Mouse (Mus musculus) hindbrain, embryonic 15.5 days (tissue): ENCODE results near the gene Slc9a3r1. TPM values are rescaled to one million over a fixed set of nuclear protein-coding genes. Genes with fewer than 3 reads are reported as not detected.
A peak's percentile ranks its signal among the peaks of the same experiment; 100 is the strongest.

Experiments used
- ATAC-seq: fragments of 200-750 bp; cut with Nextera tagmentation; 2 replicates; pipeline ENCODE4 v1.8.0; 2017; ENCODE audit warnings: low read depth, moderate number of reproducible peaks, moderate TSS enrichment; ENCODE audit not compliant: low FRiP score
- H3K27ac ChIP-seq: fragments of 300-500 bp; sonication (generic); replicated peaks from 2 replicates; pipeline ENCODE4 v1.5.1; 2015; ENCODE audit warnings: mild to moderate bottlenecking, inconsistent platforms
- H3K27me3 ChIP-seq: fragments of 300-500 bp; sonication (generic); 2 replicates; pipeline ENCODE4 v1.6.1; 2015; ENCODE audit warnings: control low read depth, inconsistent platforms
- H3K36me3 ChIP-seq: fragments of 300-500 bp; sonication (generic); 2 replicates; pipeline ENCODE4 v1.6.1; 2015; ENCODE audit warnings: control low read depth, inconsistent platforms
- H3K4me1 ChIP-seq: fragments of 300-500 bp; sonication (generic); replicated peaks from 2 replicates; pipeline ENCODE4 v1.6.1; 2015; ENCODE audit warnings: control low read depth, inconsistent platforms
- H3K4me2 ChIP-seq: fragments of 300-500 bp; sonication (generic); 2 replicates; pipeline ENCODE4 v1.6.1; 2015; ENCODE audit warnings: moderate library complexity, mild to moderate bottlenecking, inconsistent platforms
- H3K4me3 ChIP-seq: fragments of 300-500 bp; sonication (generic); 2 replicates; pipeline ENCODE4 v1.5.1; 2015; ENCODE audit warnings: mild to moderate bottlenecking, inconsistent platforms
- H3K9ac ChIP-seq: fragments of 300-500 bp; sonication (generic); 2 replicates; pipeline ENCODE4 v1.6.1; 2015; ENCODE audit warnings: inconsistent platforms
- H3K9me3 ChIP-seq: fragments of 300-500 bp; sonication (generic); 2 replicates; pipeline ENCODE4 v1.6.1; 2016; ENCODE audit warnings: control low read depth, inconsistent platforms
- WGBS: fragments of 180-500 bp; shearing (Covaris S2); methylation state at CpG from one replicate; pipeline ENCODE4 v1.1.7; 2015; 5-methylcytosine and 5-hydroxymethylcytosine counted together
- polyA plus RNA-seq: library from polyadenylated mRNA; unstranded; fragments of >200 nt; fragmentation: Nextera tagmentation; extraction: Ambion mirVana; gene quantifications from 2 replicates; pipeline ENCODE4 v1.2.1, GENCODE M21; 2015

Gene Slc9a3r1
- polyA plus RNA-seq, 1 experiment from 2014 or later: 70.2 TPM

GRCm38 (mm10) chr11:115164976-115165374 is 1.8 kb downstream of the Slc9a3r1 start:
- 1% methylated on average over 9 of the region's 9 CpGs for WGBS
- peak overlapping the region; percentile 54 for H3K4me2 ChIP-seq
- H3K27ac ChIP-seq: peak overlapping the region; percentile 40; the same call in 1 of the 2 replicates
- H3K4me1 ChIP-seq: peaks cover 28% of the 10 kb centered on the region
- peak overlapping the region; percentile 49; the same call in 1 of the 2 replicates for H3K9ac ChIP-seq
- H3K27me3 ChIP-seq: peaks cover 34% of the 10 kb centered on the region
- H3K36me3 ChIP-seq: no peaks in the 10 kb centered on the region
- peak overlapping the region; percentile 49 for H3K4me3 ChIP-seq
- ATAC-seq: 0 out of 2 replicates have a peak, but pooled peaks have one; percentile 10
- H3K9me3 ChIP-seq: no peaks in the 10 kb centered on the region

- WGBS: 85% methylated on average over 3 of the region's 3 CpGs
- Histone ChIP-seq H3K4me1 (peaks cover 35% of the 10 kb centered on the region), H3K4me2 (no peak overlapping the region; the same call in 1 of the 2 replicates)
These were observed 3.6 kb downstream of the Slc9a3r1 start for GRCm38 (mm10) chr11:115166776-115167175.

GRCm38 (mm10) chr11:115167631-115168249 is 4.6 kb downstream of the Slc9a3r1 start:
- Histone ChIP-seq H3K4me3 (no peak overlapping the region), H3K27ac (no peak overlapping the region), H3K4me2 (peak overlapping the region; percentile 6; the same call in 1 of the 2 replicates), H3K9me3 (no peaks in the 10 kb centered on the region), H3K9ac (no peak overlapping the region), H3K36me3 (no peaks in the 10 kb centered on the region), H3K27me3 (peaks cover 18% of the 10 kb centered on the region), H3K4me1 (peaks cover 39% of the 10 kb centered on the region)
- WGBS: 87% methylated on average over 8 of the region's 8 CpGs
- no peak for ATAC-seq

More at GRCm38 (mm10) chr11:115166776-115167175, 3.6 kb downstream of the Slc9a3r1 start:
- H3K27me3 ChIP-seq: peaks cover 26% of the 10 kb centered on the region
- H3K9me3 ChIP-seq: no peaks in the 10 kb centered on the region
- no peak for ATAC-seq
- no peak overlapping the region for H3K9ac ChIP-seq
- no peak overlapping the region for H3K4me3 ChIP-seq
- H3K36me3 ChIP-seq: no peaks in the 10 kb centered on the region
- no peak overlapping the region for H3K27ac ChIP-seq

- WGBS: 86% methylated on average over 4 of the region's 4 CpGs
These were observed 6.3 kb downstream of the Slc9a3r1 start for GRCm38 (mm10) chr11:115169430-115169829.

GRCm38 (mm10) chr11:115171125-115171524 is 8.0 kb downstream of the Slc9a3r1 start:
- no peak overlapping the region for H3K4me3 ChIP-seq
- no peak overlapping the region for H3K27ac ChIP-seq
- H3K9ac ChIP-seq: no peak overlapping the region
- H3K9me3 ChIP-seq: no peaks in the 10 kb centered on the region
- no peak overlapping the region for H3K4me2 ChIP-seq
- peaks cover 48% of the 10 kb centered on the region for H3K4me1 ChIP-seq
- 39% methylated on average over 8 of the region's 8 CpGs for WGBS
- H3K27me3 ChIP-seq: peaks cover 15% of the 10 kb centered on the region; the same call in 1 of the 2 replicates
- no peaks in the 10 kb centered on the region for H3K36me3 ChIP-seq
- ATAC-seq: no peak

More at GRCm38 (mm10) chr11:115169430-115169829, 6.3 kb downstream of the Slc9a3r1 start:
- Histone ChIP-seq H3K4me2 (no peak overlapping the region), H3K4me1 (peaks cover 39% of the 10 kb centered on the region), H3K27me3 (peaks cover 16% of the 10 kb centered on the region; the same call in 1 of the 2 replicates), H3K9ac (no peak overlapping the region), H3K27ac (no peak overlapping the region), H3K9me3 (no peaks in the 10 kb centered on the region), H3K36me3 (no peaks in the 10 kb centered on the region), H3K4me3 (no peak overlapping the region)
- no peak for ATAC-seq

GRCm38 (mm10) chr11:115172825-115173287 is 9.7 kb downstream of the Slc9a3r1 start:
- ATAC-seq: 0 out of 2 replicates have a peak, but pooled peaks have one; percentile 19
- WGBS: 33% methylated on average over 4 of the region's 4 CpGs
- no peak overlapping the region for H3K9ac ChIP-seq
- H3K27ac ChIP-seq: no peak overlapping the region
- peaks cover 15% of the 10 kb centered on the region; the same call in 1 of the 2 replicates for H3K27me3 ChIP-seq
- peaks cover 65% of the 10 kb centered on the region for H3K4me1 ChIP-seq
- no peaks in the 10 kb centered on the region for H3K36me3 ChIP-seq
- H3K4me2 ChIP-seq: 0 out of 2 replicates have a peak overlapping the region, but pooled peaks have one; percentile 3
- H3K4me3 ChIP-seq: no peak overlapping the region
- no peaks in the 10 kb centered on the region for H3K9me3 ChIP-seq

- Histone ChIP-seq H3K36me3 (no peaks in the 10 kb centered on the region), H3K4me1 (peaks cover 72% of the 10 kb centered on the region), H3K9me3 (no peaks in the 10 kb centered on the region), H3K27ac (no peak overlapping the region), H3K9ac (no peak overlapping the region; the same call in 1 of the 2 replicates), H3K4me2 (peak overlapping the region; percentile 16; the same call in 1 of the 2 replicates), H3K27me3 (peaks cover 15% of the 10 kb centered on the region; the same call in 1 of the 2 replicates), H3K4me3 (no peak overlapping the region)
- 22% methylated on average over 16 of the region's 16 CpGs for WGBS
- ATAC-seq: no peak
These were observed 10.6 kb downstream of the Slc9a3r1 start for GRCm38 (mm10) chr11:115173549-115174339.

- Histone ChIP-seq H3K4me1 (peaks cover 77% of the 10 kb centered on the region), H3K27me3 (peaks cover 15% of the 10 kb centered on the region; the same call in 1 of the 2 replicates), H3K36me3 (no peaks in the 10 kb centered on the region), H3K9me3 (no peaks in the 10 kb centered on the region), H3K4me2 (no peak overlapping the region), H3K27ac (peak overlapping the region; percentile 27), H3K4me3 (no peak overlapping the region), H3K9ac (no peak overlapping the region)
- WGBS: 69% methylated on average over 24 of the region's 24 CpGs
- no peak for ATAC-seq
These were observed 13.5 kb downstream of the Slc9a3r1 start for GRCm38 (mm10) chr11:115176399-115177190.

GRCm38 (mm10) chr11:115177559-115178195 is 14.5 kb downstream of the Slc9a3r1 start:
- 26% methylated on average over 10 of the region's 10 CpGs for WGBS
- peaks cover 72% of the 10 kb centered on the region for H3K4me1 ChIP-seq

GRCm38 (mm10) chr11:115178766-115179165 is 15.6 kb downstream of the Slc9a3r1 start:
- WGBS: 80% methylated on average over 2 of the region's 2 CpGs
- ATAC-seq: no peak
- H3K27ac ChIP-seq: peak overlapping the region; percentile 75
- H3K36me3 ChIP-seq: no peaks in the 10 kb centered on the region
- peaks cover 11% of the 10 kb centered on the region; the same call in 1 of the 2 replicates for H3K27me3 ChIP-seq
- no peaks in the 10 kb centered on the region for H3K9me3 ChIP-seq
- H3K4me2 ChIP-seq: no peak overlapping the region
- peaks cover 62% of the 10 kb centered on the region for H3K4me1 ChIP-seq
- H3K9ac ChIP-seq: no peak overlapping the region
- no peak overlapping the region for H3K4me3 ChIP-seq

More at GRCm38 (mm10) chr11:115177559-115178195, 14.5 kb downstream of the Slc9a3r1 start:
- H3K27ac ChIP-seq: peak overlapping the region; percentile 75
- H3K36me3 ChIP-seq: no peaks in the 10 kb centered on the region
- H3K9me3 ChIP-seq: no peaks in the 10 kb centered on the region
- peak; percentile 78 for ATAC-seq
- no peak overlapping the region for H3K9ac ChIP-seq
- H3K27me3 ChIP-seq: peaks cover 15% of the 10 kb centered on the region; the same call in 1 of the 2 replicates
- H3K4me3 ChIP-seq: no peak overlapping the region
- peak overlapping the region; percentile 24 for H3K4me2 ChIP-seq

GRCm38 (mm10) chr11:115179191-115179590 is 16.1 kb downstream of the Slc9a3r1 start:
- no peak overlapping the region for H3K9ac ChIP-seq
- no peaks in the 10 kb centered on the region for H3K9me3 ChIP-seq
- peak overlapping the region; percentile 75 for H3K27ac ChIP-seq
- peak; percentile 81 for ATAC-seq
- 57% methylated on average over 6 of the region's 6 CpGs for WGBS
- H3K4me3 ChIP-seq: no peak overlapping the region
- H3K27me3 ChIP-seq: peaks cover 7% of the 10 kb centered on the region; the same call in 1 of the 2 replicates
- peaks cover 57% of the 10 kb centered on the region for H3K4me1 ChIP-seq
- H3K36me3 ChIP-seq: no peaks in the 10 kb centered on the region
- H3K4me2 ChIP-seq: no peak overlapping the region
